Mouse (Mus musculus) testis, adult 2 months (tissue): Measurements from ENCODE around the gene Zfp322a. TPM values are rescaled to one million over a fixed set of nuclear protein-coding genes. Genes with fewer than 3 reads are reported as not detected.
"Not testable (repeated sequence)": the region's sequence is repeated elsewhere in the genome, so short reads cannot be mapped to it uniquely, and the experiment has no call there.

Source experiments
- H3K27ac ChIP-seq: fragments of 200-500 bp; 2 replicates; pipeline ENCODE4 v1.5.1; 2012; ENCODE audit warnings: low read depth, low read length; ENCODE audit not compliant: control insufficient read depth, insufficient read depth
- H3K27me3 ChIP-seq: fragments of 200-500 bp; 2 replicates; pipeline ENCODE4 v1.6.1; 2012; ENCODE audit warnings: mild to moderate bottlenecking, low read length, moderate library complexity; ENCODE audit not compliant: control insufficient read depth, insufficient read depth
- H3K36me3 ChIP-seq: fragments of 200-500 bp; 2 replicates; pipeline ENCODE4 v1.6.1; 2012; ENCODE audit warnings: mild to moderate bottlenecking, low read length; ENCODE audit not compliant: control insufficient read depth, insufficient read depth
- H3K4me1 ChIP-seq: fragments of 200-500 bp; 2 replicates; pipeline ENCODE4 v1.6.1; 2012; ENCODE audit warnings: low read length; ENCODE audit not compliant: control insufficient read depth, insufficient read depth
- H3K4me3 ChIP-seq: fragments of 200-500 bp; 2 replicates; pipeline ENCODE4 v1.5.1; 2012; ENCODE audit warnings: low read depth, mild to moderate bottlenecking, low read length, moderate library complexity, mixed read lengths; ENCODE audit not compliant: control insufficient read depth
- CTCF ChIP-seq: fragments of 200-500 bp; IDR thresholded peaks from 2 replicates; pipeline ENCODE4 v1.5.1; 2012; ENCODE audit warnings: low read depth, mild to moderate bottlenecking, inconsistent platforms, low read length, moderate library complexity; ENCODE audit not compliant: control insufficient read depth, insufficient read depth, insufficient replicate concordance
- POLR2A ChIP-seq: fragments of 200-500 bp; IDR thresholded peaks from 2 replicates; pipeline ENCODE4 v1.6.1; 2012; ENCODE audit warnings: low read depth, mild to moderate bottlenecking, inconsistent platforms, low read length, moderate library complexity; ENCODE audit not compliant: control insufficient read depth
- polyA plus RNA-seq: library from polyadenylated mRNA; depleted of rRNA; stranded (reverse); fragments of >200 nt; gene quantifications from 2 replicates; pipeline ENCODE4 v1.2.3, GENCODE M21; 2012

The Zfp322a gene
- polyA plus RNA-seq, 1 experiment, result 1.8 TPM

GRCm38 (mm10) chr13:23383127-23383526 lies 14.1 kb upstream of the Zfp322a start:
- Histone ChIP-seq H3K27me3 (no peaks in the 10 kb centered on the region), H3K4me1 (no peaks in the 10 kb centered on the region), H3K36me3 (no peaks in the 10 kb centered on the region), H3K4me3 (no peak overlapping the region), H3K27ac (no peak overlapping the region)
- no peak for TF ChIP-seq CTCF
- no peak for TF ChIP-seq POLR2A

GRCm38 (mm10) chr13:23372433-23372832 lies 3.4 kb upstream of the Zfp322a start:
- Histone ChIP-seq H3K4me3 (no peak overlapping the region), H3K4me1 (peaks cover 3% of the 10 kb centered on the region; the same call in 1 of the 2 replicates), H3K36me3 (no peaks in the 10 kb centered on the region), H3K27me3 (no peaks in the 10 kb centered on the region), H3K27ac (no peak overlapping the region)
- TF ChIP-seq POLR2A (no peak), CTCF (no peak)

- Histone ChIP-seq H3K36me3 (no peaks in the 10 kb centered on the region), H3K4me3 (no peak overlapping the region), H3K27ac (no peak overlapping the region), H3K27me3 (no peaks in the 10 kb centered on the region), H3K4me1 (peaks cover 3% of the 10 kb centered on the region; the same call in 1 of the 2 replicates)
- TF ChIP-seq CTCF (no peak), POLR2A (no peak)
Measured at GRCm38 (mm10) chr13:23370075-23370474, 1.1 kb upstream of the Zfp322a start.

- Histone ChIP-seq H3K27ac (peak overlapping the region; percentile 81), H3K36me3 (no peaks in the 10 kb centered on the region), H3K27me3 (no peaks in the 10 kb centered on the region), H3K4me1 (peaks cover 3% of the 10 kb centered on the region; the same call in 1 of the 2 replicates), H3K4me3 (peak overlapping the region; percentile 92)
- TF ChIP-seq POLR2A (no peak), CTCF (no peak)
Measured at GRCm38 (mm10) chr13:23369421-23369765, 385 bp upstream of the Zfp322a start.

GRCm38 (mm10) chr13:23361536-23361935 lies 7.5 kb downstream of the Zfp322a start:
- TF ChIP-seq CTCF (no peak), POLR2A (no peak)
- H3K36me3 ChIP-seq, result peaks cover 1% of the 10 kb centered on the region; the same call in 1 of the 2 replicates
- no peaks in the 10 kb centered on the region for H3K27me3 ChIP-seq
- no peak overlapping the region for H3K4me3 ChIP-seq
- no peak overlapping the region for H3K27ac ChIP-seq
- H3K4me1 ChIP-seq, result no peaks in the 10 kb centered on the region

- H3K36me3 ChIP-seq, H3K27me3 ChIP-seq, H3K4me1 ChIP-seq, H3K27ac ChIP-seq, H3K4me3 ChIP-seq: not testable (repeated sequence)
Measured at GRCm38 (mm10) chr13:23354541-23354940, 14.5 kb downstream of the Zfp322a start.

GRCm38 (mm10) chr13:23317305-23317889 lies 51.6 kb downstream of the Zfp322a start:
- no peak for TF ChIP-seq CTCF
- TF ChIP-seq POLR2A, result no peak
- Histone ChIP-seq H3K4me3 (peak overlapping the region; percentile 80), H3K36me3 (no peaks in the 10 kb centered on the region)

GRCm38 (mm10) chr13:23312909-23313669 lies 55.9 kb downstream of the Zfp322a start:
- Histone ChIP-seq H3K27me3 (peaks cover 18% of the 10 kb centered on the region), H3K4me1 (peaks cover 6% of the 10 kb centered on the region), H3K27ac (peak overlapping the region; percentile 43), H3K4me3 (peak overlapping the region; percentile 94), H3K36me3 (no peaks in the 10 kb centered on the region)
- no peak for TF ChIP-seq CTCF
- TF ChIP-seq POLR2A, result peak; percentile 70; the same call in 1 of the 2 replicates

More at GRCm38 (mm10) chr13:23317305-23317889, 51.6 kb downstream of the Zfp322a start:
- no peak overlapping the region for H3K27ac ChIP-seq
- H3K4me1 ChIP-seq, result peaks cover 7% of the 10 kb centered on the region
- peaks cover 6% of the 10 kb centered on the region for H3K27me3 ChIP-seq
